Mouse (Mus musculus): ENCODE measurements around the gene Msantd3. TPM values are rescaled to one million over a fixed set of nuclear protein-coding genes. Genes with fewer than 3 reads are reported as not detected.

Gene Msantd3
- polyA plus RNA-seq, 1 experiment = 31.6 TPM

Other genes with a start within 250 kb of the Msantd3 start
- 5.9 and 12.0 TPM in 2 replicates for gene Tex10, start 66.5 kb upstream of the Msantd3 start, polyA plus RNA-seq (2012; ENCODE audit: insufficient read depth, insufficient read length, missing spikeins)
- gene Tmeff1, start 45.2 kb downstream of the Msantd3 start, polyA plus RNA-seq (2012; ENCODE audit: insufficient read depth, insufficient read length, missing spikeins) = 11.3 and 29.2 TPM in 2 replicates
- gene Cavin4, start 123.6 kb downstream of the Msantd3 start, polyA plus RNA-seq (2012; ENCODE audit: insufficient read depth, insufficient read length, missing spikeins) = 1.8 and 3.1 TPM in 2 replicates

Measured in brown adipose tissue, adult 24 weeks (tissue).